Mouse (Mus musculus) forebrain, embryonic 12.5 days (tissue): Measurements from ENCODE around the gene Olfr473. TPM values are rescaled to one million over a fixed set of nuclear protein-coding genes. Genes with fewer than 3 reads are reported as not detected.
"Not testable (repeated sequence)": the region's sequence is repeated elsewhere in the genome, so short reads cannot be mapped to it uniquely, and the experiment has no call there.

Experiments
- ATAC-seq: fragments of 200-750 bp; cut with Nextera tagmentation; 2 replicates; pipeline ENCODE4 v1.8.0; 2017; ENCODE audit warnings: moderate TSS enrichment; ENCODE audit not compliant: low FRiP score
- H3K27ac ChIP-seq: fragments of 300-500 bp; sonication (generic); 2 replicates; pipeline ENCODE4 v1.5.1; 2016; ENCODE audit warnings: mild to moderate bottlenecking
- H3K27me3 ChIP-seq: fragments of 300-500 bp; sonication (generic); 2 replicates; pipeline ENCODE4 v1.6.1; 2016; ENCODE audit warnings: mild to moderate bottlenecking
- H3K36me3 ChIP-seq: fragments of 300-500 bp; sonication (generic); replicated peaks from 2 replicates; pipeline ENCODE4 v1.6.1; 2016; ENCODE audit warnings: mild to moderate bottlenecking
- H3K4me1 ChIP-seq: fragments of 300-500 bp; sonication (generic); 2 replicates; pipeline ENCODE4 v1.6.1; 2016
- H3K4me2 ChIP-seq: fragments of 300-500 bp; sonication (generic); 2 replicates; pipeline ENCODE4 v1.6.1; 2016; ENCODE audit warnings: mild to moderate bottlenecking, moderate library complexity
- H3K4me3 ChIP-seq: fragments of 300-500 bp; sonication (generic); replicated peaks from 2 replicates; pipeline ENCODE4 v1.5.1; 2016; ENCODE audit warnings: mild to moderate bottlenecking
- H3K9ac ChIP-seq: fragments of 300-500 bp; sonication (generic); 2 replicates; pipeline ENCODE4 v1.6.1; 2016; ENCODE audit warnings: mild to moderate bottlenecking
- H3K9me3 ChIP-seq: fragments of 300-500 bp; sonication (generic); 2 replicates; pipeline ENCODE4 v1.6.1; 2016
- WGBS: fragments of 180-500 bp; shearing (Covaris S2); methylation state at CpG from one replicate; pipeline ENCODE4 v1.1.7; 2016; 5-methylcytosine and 5-hydroxymethylcytosine counted together
- polyA plus RNA-seq: library from polyadenylated mRNA; unstranded; fragments of >200 nt; fragmentation: Nextera tagmentation; extraction: Ambion mirVana; gene quantifications from 2 replicates; pipeline ENCODE4 v1.2.1, GENCODE M21; 2016

Gene Olfr473
- polyA plus RNA-seq: not detected in 2 replicates

DNA sequence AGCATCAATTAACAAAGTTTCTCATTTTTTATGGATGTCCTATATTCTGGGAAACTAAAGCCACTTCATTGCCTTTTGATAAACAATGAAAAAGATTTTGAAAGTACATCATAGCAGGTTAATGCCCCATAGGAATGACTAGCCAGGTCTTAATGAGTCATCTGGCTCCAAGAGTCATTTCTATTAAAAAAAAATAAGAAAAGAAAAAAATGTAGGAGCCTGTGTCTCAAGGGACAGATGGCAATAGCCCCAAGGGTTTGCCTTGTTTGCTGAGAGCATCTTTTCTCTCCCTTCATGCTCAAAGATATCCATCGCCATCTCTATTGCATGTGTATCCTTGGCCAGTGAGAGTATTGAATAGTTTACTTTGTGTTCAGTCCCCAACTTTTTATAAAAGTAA, at the start of gene Olfr473:
Gene Olfr473 (plus strand): TSS at position 301 of the 400 bp plus-strand sequence.
- no peak for ATAC-seq

DNA sequence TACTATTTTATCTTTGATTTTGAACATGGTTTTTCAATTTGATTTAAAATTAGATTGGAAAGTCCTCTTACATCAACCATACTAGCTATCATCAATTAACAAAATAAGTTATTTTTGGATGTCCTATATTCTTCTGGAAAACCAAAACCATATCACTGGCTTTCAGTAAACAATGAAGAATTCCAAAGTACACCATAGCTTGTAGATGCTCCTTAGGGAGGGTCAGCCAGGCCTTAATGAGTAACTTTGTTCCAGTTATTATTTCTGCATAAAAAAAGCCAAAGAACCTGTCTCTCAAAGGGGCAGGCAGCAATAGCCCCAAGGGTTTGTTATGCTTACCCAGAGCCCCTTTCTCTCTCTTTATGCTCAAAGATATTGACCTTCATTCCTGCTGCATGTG, 32.6 kb upstream of the Olfr473 start, which contains the start of gene Olfr472:
Gene Olfr472 (plus strand): TSS at position 301 of the 400 bp plus-strand sequence.
- H3K36me3 ChIP-seq: no peaks in the 10 kb centered on the region

More for the DNA sequence above, at the start of gene Olfr473:
- Histone ChIP-seq H3K4me3 (no peak within 1 kb of the TSS), H3K4me2 (no peak within 1 kb of the TSS), H3K36me3 (no peaks in the 10 kb centered on the region), H3K9ac (no peak within 1 kb of the TSS), H3K9me3 (no peaks in the 10 kb centered on the region), H3K27ac (no peak within 1 kb of the TSS), H3K27me3 (no peaks in the 10 kb centered on the region), H3K4me1 (no peaks in the 10 kb centered on the region)
- 92% methylated on average over 1 of the region's 1 CpGs for WGBS

DNA sequence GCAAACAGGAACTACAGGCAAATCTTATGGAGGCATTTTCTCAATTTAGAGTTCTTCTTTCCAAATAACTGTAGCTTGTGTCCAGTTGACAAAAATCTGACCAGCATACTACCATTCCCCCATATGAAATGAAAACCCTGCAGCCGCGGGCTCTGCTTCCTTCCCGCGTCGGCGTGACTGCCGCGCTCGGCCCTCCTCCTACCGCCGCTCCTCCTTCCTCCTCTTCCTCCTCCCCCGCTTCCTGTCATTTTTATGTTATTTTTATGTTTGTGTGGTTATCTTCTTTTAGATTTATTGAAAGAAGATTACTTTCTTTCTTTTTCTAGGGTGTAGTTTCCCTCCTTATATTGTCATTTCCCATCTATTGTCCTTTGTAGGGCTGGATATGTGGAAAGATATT, 22.3 kb downstream of the Olfr473 start:
- H3K9me3 ChIP-seq, H3K4me1 ChIP-seq, H3K27me3 ChIP-seq, H3K4me2 ChIP-seq, H3K36me3 ChIP-seq, H3K27ac ChIP-seq, ATAC-seq, H3K9ac ChIP-seq, H3K4me3 ChIP-seq: not testable (repeated sequence)
- WGBS: 97% methylated on average over 12 of the region's 12 CpGs

More for the DNA sequence above, 32.6 kb upstream of the Olfr473 start, which contains the start of gene Olfr472:
- Histone ChIP-seq H3K9ac (no peak within 1 kb of the TSS), H3K4me2 (no peak within 1 kb of the TSS), H3K4me3 (no peak within 1 kb of the TSS), H3K9me3 (no peaks in the 10 kb centered on the region), H3K27me3 (no peaks in the 10 kb centered on the region), H3K4me1 (no peaks in the 10 kb centered on the region), H3K27ac (no peak within 1 kb of the TSS)
- ATAC-seq: no peak

DNA sequence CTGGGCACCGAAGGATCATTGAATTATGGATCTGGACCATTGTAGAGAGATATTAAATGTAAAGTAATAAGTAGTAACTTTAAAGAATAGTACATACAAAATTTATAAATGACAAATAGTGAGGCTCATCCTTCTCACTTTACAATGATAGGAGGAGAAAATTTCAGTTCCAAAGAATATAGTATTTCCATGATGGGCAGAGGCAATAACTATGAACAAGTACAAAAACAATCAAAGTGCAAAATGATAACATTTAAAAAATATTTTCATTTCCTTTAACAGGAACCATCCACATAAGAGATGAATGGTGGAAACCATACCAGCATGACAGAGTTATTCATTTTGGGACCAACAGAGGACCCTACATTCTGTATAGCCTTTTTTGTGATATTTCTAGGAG, 24.1 kb downstream of the Olfr473 start, which contains the start of gene Olfr474:
Gene Olfr474 (plus strand): TSS at position 301 of the 400 bp plus-strand sequence.
- Histone ChIP-seq H3K27ac (no peak within 1 kb of the TSS), H3K27me3 (no peaks in the 10 kb centered on the region), H3K4me3 (no peak within 1 kb of the TSS), H3K36me3 (no peaks in the 10 kb centered on the region), H3K9ac (no peak within 1 kb of the TSS), H3K9me3 (no peaks in the 10 kb centered on the region), H3K4me2 (no peak within 1 kb of the TSS), H3K4me1 (no peaks in the 10 kb centered on the region)
- no peak for ATAC-seq
- 94% methylated on average over 1 of the region's 1 CpGs for WGBS

DNA sequence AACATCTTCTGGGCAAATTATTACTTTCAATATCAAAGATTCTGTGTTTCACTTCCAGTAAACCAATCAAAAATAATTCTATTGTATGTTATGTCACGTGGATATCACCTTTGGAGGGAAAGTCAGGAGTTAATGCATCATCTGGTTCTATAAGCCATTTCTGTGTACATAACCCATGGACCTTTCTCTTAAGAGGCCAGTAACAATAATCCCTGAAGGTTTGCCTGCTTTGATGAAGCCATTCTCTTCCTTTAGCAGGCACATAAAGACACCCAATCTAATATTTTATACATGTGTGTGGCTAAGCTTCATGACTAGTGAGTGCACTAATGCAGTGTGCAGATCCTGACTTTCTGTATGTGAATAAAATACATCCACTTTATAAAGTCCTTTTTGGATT, 34.3 kb downstream of the Olfr473 start, which contains the start of gene Olfr476:
Gene Olfr476 (plus strand): TSS at position 301 of the 400 bp plus-strand sequence.
- no peak within 1 kb of the TSS for H3K4me2 ChIP-seq
- WGBS: 67% methylated on average over 1 of the region's 1 CpGs
- ATAC-seq: no peak

More for the DNA sequence above, 34.3 kb downstream of the Olfr473 start, which contains the start of gene Olfr476:
- Histone ChIP-seq H3K27me3 (no peaks in the 10 kb centered on the region), H3K4me1 (no peaks in the 10 kb centered on the region), H3K9ac (no peak within 1 kb of the TSS), H3K36me3 (no peaks in the 10 kb centered on the region), H3K9me3 (no peaks in the 10 kb centered on the region), H3K4me3 (no peak within 1 kb of the TSS), H3K27ac (no peak within 1 kb of the TSS)

Other genes starting within 250 kb of the Olfr473 start
- gene Cyb5r2, start 172.4 kb upstream of the Olfr473 start, polyA plus RNA-seq: 0.17 TPM in 1 of 2 replicates, not detected in the other
- gene Ovch2, start 129.2 kb upstream of the Olfr473 start, polyA plus RNA-seq: not detected in 2 replicates
- gene Olfr467, start 118.2 kb upstream of the Olfr473 start, polyA plus RNA-seq: not detected in 2 replicates
- not detected in 2 replicates for gene Olfr469, start 104.9 kb upstream of the Olfr473 start, polyA plus RNA-seq
- gene Olfr470, start 83.0 kb upstream of the Olfr473 start, polyA plus RNA-seq: not detected in 2 replicates
- not detected in 2 replicates for gene Olfr472, start 32.5 kb upstream of the Olfr473 start, polyA plus RNA-seq
- not detected in 2 replicates for gene Olfr474, start 24.2 kb downstream of the Olfr473 start, polyA plus RNA-seq
- not detected in 2 replicates for gene Olfr476, start 34.4 kb downstream of the Olfr473 start, polyA plus RNA-seq
- not detected in 2 replicates for gene Olfr477, start 56.2 kb downstream of the Olfr473 start, polyA plus RNA-seq
- not detected in 2 replicates for gene Olfr478, start 103.5 kb downstream of the Olfr473 start, polyA plus RNA-seq
- gene Olfr479, start 120.2 kb downstream of the Olfr473 start, polyA plus RNA-seq: not detected in 2 replicates
- not detected in 2 replicates for gene Olfr480, start 136.9 kb downstream of the Olfr473 start, polyA plus RNA-seq
- not detected in 2 replicates for gene Olfr481, start 149.4 kb downstream of the Olfr473 start, polyA plus RNA-seq
- 0.10 TPM in 1 of 2 replicates, not detected in the other for gene Olfr482, start 167.1 kb downstream of the Olfr473 start, polyA plus RNA-seq
- not detected in 2 replicates for gene Olfr483, start 170.4 kb downstream of the Olfr473 start, polyA plus RNA-seq
- gene Olfr484, start 197.0 kb downstream of the Olfr473 start, polyA plus RNA-seq: not detected in 2 replicates
- gene Olfr485, start 229.4 kb downstream of the Olfr473 start, polyA plus RNA-seq: not detected in 2 replicates
- not detected in 2 replicates for gene Olfr486, start 242.3 kb downstream of the Olfr473 start, polyA plus RNA-seq